Mouse (Mus musculus) myocyte (in vitro differentiated cells): ENCODE measurements at regions not wholly inside any gene's neighbourhood (a gene's known extent, or its start where the extent isn't known, plus 50 kb on each side); places are given as distances from the start of the nearest gene placed in this dataset.

Experiments used
- H3K27me3 ChIP-seq: one replicate; pipeline ENCODE4 v1.6.1; 2011; ENCODE audit not compliant: control insufficient read depth, insufficient read depth, insufficient read length
- H3K36me3 ChIP-seq: one replicate; pipeline ENCODE4 v1.6.1; 2011; ENCODE audit not compliant: control insufficient read depth, insufficient read depth
- H3K4me2 ChIP-seq: one replicate; pipeline ENCODE4 v1.6.1; 2011; ENCODE audit warnings: low read depth, control low read depth
- H3K4me3 ChIP-seq: one replicate; pipeline ENCODE4 v1.5.1; 2011; ENCODE audit warnings: mild to moderate bottlenecking, control low read depth, moderate library complexity
- H3K79me2 ChIP-seq: one replicate; pipeline ENCODE4 v1.6.1; 2011; ENCODE audit not compliant: control insufficient read depth, insufficient read depth
- H3ac ChIP-seq: one replicate; pipeline ENCODE4 v1.6.1; 2011; ENCODE audit not compliant: control insufficient read depth, insufficient read length
- CEBPB ChIP-seq: IDR thresholded peaks from 2 replicates; pipeline ENCODE4 v1.6.1; 2011; ENCODE audit warnings: mild to moderate bottlenecking, moderate library complexity; ENCODE audit not compliant: poor library complexity, insufficient read depth, severe bottlenecking
- E2F4 ChIP-seq: IDR thresholded peaks from one replicate; pipeline ENCODE4 v1.6.1; 2011; ENCODE audit warnings: mild to moderate bottlenecking, control low read depth, moderate library complexity; ENCODE audit not compliant: insufficient read depth
- MAX ChIP-seq: IDR thresholded peaks from one replicate; pipeline ENCODE4 v1.6.1; 2011; ENCODE audit warnings: low read depth, mild to moderate bottlenecking, control low read depth
- MYOD1 ChIP-seq, 3 experiments: IDR thresholded peaks; one replicate each; pipeline ENCODE4 v1.6.1; 2011; ENCODE audit warnings: control low read depth in 2 of 3, low read depth in 2 of 3, mild to moderate bottlenecking in 2 of 3, moderate library complexity in 1 of 3; ENCODE audit not compliant: insufficient read length in 2 of 3, control insufficient read depth in 1 of 3
- MYOG ChIP-seq, 3 experiments: IDR thresholded peaks; one replicate each; pipeline ENCODE4 v1.6.1; 2011; ENCODE audit warnings: control low read depth in 2 of 3, low read depth in 2 of 3, mild to moderate bottlenecking in 2 of 3; ENCODE audit not compliant: insufficient read length in 2 of 3, control insufficient read depth in 1 of 3, insufficient read depth in 1 of 3
- POLR2A ChIP-seq: IDR thresholded peaks from one replicate; pipeline ENCODE4 v1.6.1; 2011; ENCODE audit warnings: low read depth, mild to moderate bottlenecking, control low read depth, moderate library complexity; ENCODE audit not compliant: insufficient read length
- REST ChIP-seq: IDR thresholded peaks from one replicate; pipeline ENCODE4 v1.6.1; 2011; ENCODE audit warnings: mild to moderate bottlenecking, control low read depth, moderate library complexity; ENCODE audit not compliant: insufficient read depth, insufficient read length
- SRF ChIP-seq: IDR thresholded peaks from one replicate; pipeline ENCODE4 v1.6.1; 2011; ENCODE audit warnings: low read depth; ENCODE audit not compliant: control insufficient read depth, insufficient read length
- TCF3 ChIP-seq: IDR thresholded peaks from one replicate; pipeline ENCODE4 v1.6.1; 2011; ENCODE audit warnings: low read depth, control low read depth; ENCODE audit not compliant: insufficient read length
- USF1 ChIP-seq: IDR thresholded peaks from one replicate; pipeline ENCODE4 v1.6.1; 2011; ENCODE audit warnings: low read depth, mild to moderate bottlenecking, control low read depth, moderate library complexity

GRCm38 (mm10) chr9:68354470-68354869, 299.1 kb upstream of the Rora start:
- Histone ChIP-seq H3K4me2 (no peak overlapping the region), H3K4me3 (no peak overlapping the region), H3K27me3 (no peaks in the 10 kb centered on the region), H3K79me2 (no peaks in the 10 kb centered on the region), H3ac (no peak overlapping the region), H3K36me3 (no peaks in the 10 kb centered on the region)
- no peak for TF ChIP-seq MAX
- peak in 1 of 3 experiments; percentile 21 for TF ChIP-seq MYOG (IDR thresholded peaks at IDR 0.05; ENCODE audit: control insufficient read depth in 1 of 3, insufficient read depth in 1 of 3, insufficient read length in 2 of 3, low read depth in 2 of 3)
- peak in 1 of 3 experiments; percentile 54 for TF ChIP-seq MYOD1 (IDR thresholded peaks at IDR 0.05; ENCODE audit: control insufficient read depth in 1 of 3, insufficient read length in 2 of 3, low read depth in 2 of 3)

- Histone ChIP-seq H3K36me3 (no peaks in the 10 kb centered on the region), H3K79me2 (no peaks in the 10 kb centered on the region), H3ac (no peak overlapping the region), H3K4me3 (no peak overlapping the region), H3K27me3 (no peaks in the 10 kb centered on the region), H3K4me2 (no peak overlapping the region)
- TF ChIP-seq MYOG (IDR thresholded peaks at IDR 0.05; ENCODE audit: control insufficient read depth in 1 of 3, insufficient read depth in 1 of 3, insufficient read length in 2 of 3, low read depth in 2 of 3), result no peak
- no peak for TF ChIP-seq E2F4
- TF ChIP-seq USF1, result no peak
Measured at GRCm38 (mm10) chr9:68356078-68356477, 297.5 kb upstream of the Rora start.

GRCm38 (mm10) chr9:68357231-68357630, 296.4 kb upstream of the Rora start:
- Histone ChIP-seq H3K4me3 (no peak overlapping the region), H3K79me2 (no peaks in the 10 kb centered on the region), H3K27me3 (no peaks in the 10 kb centered on the region), H3K4me2 (no peak overlapping the region), H3ac (no peak overlapping the region), H3K36me3 (no peaks in the 10 kb centered on the region)
- TF ChIP-seq MYOG (IDR thresholded peaks at IDR 0.05; ENCODE audit: control insufficient read depth in 1 of 3, insufficient read depth in 1 of 3, insufficient read length in 2 of 3, low read depth in 2 of 3) (no peak), USF1 (no peak), TCF3 (no peak), MYOD1 (IDR thresholded peaks at IDR 0.05; ENCODE audit: control insufficient read depth in 1 of 3, insufficient read length in 2 of 3, low read depth in 2 of 3) (no peak), SRF (no peak), CEBPB (no peak), E2F4 (no peak)

- TF ChIP-seq TCF3, result no peak
- H3K4me2 ChIP-seq, result no peak overlapping the region
- no peak overlapping the region for H3K4me3 ChIP-seq
Measured at GRCm38 (mm10) chr9:68366973-68367372, 286.6 kb upstream of the Rora start.

GRCm38 (mm10) chr9:68367556-68367955, 286.0 kb upstream of the Rora start:
- no peak overlapping the region for H3K4me2 ChIP-seq
- no peak overlapping the region for H3ac ChIP-seq
- no peak overlapping the region for H3K4me3 ChIP-seq
- H3K27me3 ChIP-seq, result no peaks in the 10 kb centered on the region
- no peaks in the 10 kb centered on the region for H3K36me3 ChIP-seq
- no peaks in the 10 kb centered on the region for H3K79me2 ChIP-seq
- TF ChIP-seq USF1, result no peak
- no peak for TF ChIP-seq SRF
- no peak for TF ChIP-seq CEBPB
- TF ChIP-seq TCF3, result no peak

More at GRCm38 (mm10) chr9:68366973-68367372, 286.6 kb upstream of the Rora start:
- H3K27me3 ChIP-seq, result no peaks in the 10 kb centered on the region
- H3ac ChIP-seq, result no peak overlapping the region
- no peaks in the 10 kb centered on the region for H3K79me2 ChIP-seq
- no peaks in the 10 kb centered on the region for H3K36me3 ChIP-seq

- Histone ChIP-seq H3ac (no peak overlapping the region), H3K36me3 (no peaks in the 10 kb centered on the region), H3K4me3 (no peak overlapping the region), H3K4me2 (no peak overlapping the region), H3K79me2 (no peaks in the 10 kb centered on the region), H3K27me3 (no peaks in the 10 kb centered on the region)
- TF ChIP-seq REST, result no peak
- TF ChIP-seq USF1, result no peak
- TF ChIP-seq MYOD1 (IDR thresholded peaks at IDR 0.05; ENCODE audit: control insufficient read depth in 1 of 3, insufficient read length in 2 of 3, low read depth in 2 of 3), result no peak
- no peak for TF ChIP-seq POLR2A
- no peak for TF ChIP-seq CEBPB
- TF ChIP-seq MYOG (IDR thresholded peaks at IDR 0.05; ENCODE audit: control insufficient read depth in 1 of 3, insufficient read depth in 1 of 3, insufficient read length in 2 of 3, low read depth in 2 of 3), result no peak
Measured at GRCm38 (mm10) chr9:68372726-68373125, 280.9 kb upstream of the Rora start.
